Mouse (Mus musculus): ENCODE results near the gene Olfr8. TPM values are rescaled to one million over a fixed set of nuclear protein-coding genes. Genes with fewer than 3 reads are reported as not detected.
"Not testable (repeated sequence)": the region's sequence is repeated elsewhere in the genome, so short reads cannot be mapped to it uniquely, and the experiment has no call there.

Gene Olfr8
- polyA plus RNA-seq (2017; shearing (Covaris generic)) = not detected

DNA sequence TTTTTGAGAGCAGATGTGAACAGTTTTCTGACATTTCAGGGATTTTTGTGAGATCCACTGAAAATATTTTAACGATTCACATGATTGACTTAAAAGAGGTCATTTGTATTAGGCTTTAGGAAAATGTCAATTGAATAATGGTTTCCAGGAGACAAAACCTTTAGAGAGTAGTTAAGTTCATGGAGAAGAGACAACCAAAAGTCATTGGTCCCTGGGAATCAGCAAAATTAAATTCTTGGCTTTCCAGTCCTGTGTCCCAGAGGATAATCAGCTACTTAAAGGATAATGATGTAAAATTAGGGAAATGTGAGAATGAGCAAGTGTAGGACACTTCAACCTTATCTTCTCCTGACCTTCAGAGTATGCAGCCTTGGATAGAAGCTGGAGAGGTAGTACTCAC is at the start of gene Olfr8:
Gene Olfr8 (plus strand): TSS at position 301 of the 400 bp plus-strand sequence.
- not testable (repeated sequence) for ATAC-seq

DNA sequence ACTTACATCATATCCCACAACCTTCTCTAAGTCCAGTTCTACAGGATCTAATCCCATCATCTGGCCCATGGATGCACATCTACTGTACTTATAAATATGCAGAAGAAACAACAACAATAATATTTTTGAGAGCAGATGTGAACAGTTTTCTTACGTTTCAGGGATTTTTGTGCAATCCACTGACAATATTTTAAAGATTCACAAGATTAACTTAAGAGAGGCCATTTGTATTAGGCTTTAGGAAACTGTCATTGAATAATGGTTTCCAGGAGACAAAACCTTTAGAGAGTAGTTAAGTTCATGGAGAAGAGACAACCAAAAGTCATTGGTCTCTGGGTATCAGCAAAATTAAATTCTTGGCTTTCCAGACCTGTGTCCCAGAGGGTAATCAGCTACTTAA is 37.6 kb upstream of the Olfr8 start, which contains the start of gene Olfr1354:
Gene Olfr1354 (plus strand): TSS at position 301 of the 400 bp plus-strand sequence.
- not testable (repeated sequence) for ATAC-seq

DNA sequence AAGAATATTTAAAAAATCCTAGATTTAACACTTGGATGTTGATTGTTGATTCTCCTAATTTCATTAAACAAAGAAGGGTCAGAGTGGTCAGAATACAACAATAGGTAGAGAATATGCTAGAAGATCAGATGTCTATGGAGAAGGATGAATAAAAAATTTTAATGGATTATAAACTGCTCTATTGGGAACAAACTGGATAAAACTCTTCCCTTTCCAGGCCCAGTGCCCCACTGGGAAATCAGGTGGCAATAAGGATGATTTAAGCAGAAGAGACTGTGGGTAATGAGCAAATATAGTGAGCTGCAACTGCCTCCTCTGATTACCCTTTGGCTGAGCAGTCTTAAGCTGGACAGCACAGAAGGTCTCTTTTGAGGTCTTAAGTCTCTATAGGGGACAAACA is 12.6 kb downstream of the Olfr8 start, which contains the start of gene Olfr1353:
Gene Olfr1353 (plus strand): TSS at position 301 of the 400 bp plus-strand sequence.
- ATAC-seq = not testable (repeated sequence)

DNA sequence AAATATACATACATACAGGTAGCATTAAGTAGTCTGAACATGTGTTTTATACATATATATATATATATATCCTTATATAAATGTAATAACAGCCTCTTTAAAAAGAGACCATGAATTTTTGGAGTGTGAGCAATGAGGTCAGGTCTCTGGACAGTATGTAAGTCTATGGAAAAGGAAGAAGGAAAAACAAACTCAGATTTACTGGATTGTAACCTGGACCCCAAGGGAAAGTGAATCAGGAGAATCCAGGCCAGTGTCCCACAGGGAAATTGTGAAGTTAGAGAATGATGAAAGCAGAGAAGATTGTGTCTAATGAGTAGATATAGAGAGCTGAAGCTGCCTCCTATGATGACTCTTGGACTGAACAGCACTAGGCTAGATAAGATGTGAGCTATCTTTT is 30.3 kb downstream of the Olfr8 start, which contains the start of gene Olfr1352:
Gene Olfr1352 (plus strand): TSS at position 301 of the 400 bp plus-strand sequence.
- no peak for ATAC-seq

Other genes starting within 250 kb of the Olfr8 start
- gene Casp14, start 232.3 kb upstream of the Olfr8 start, polyA plus RNA-seq (2017; shearing (Covaris generic)) = not detected
- not detected for gene Ccdc105, start 197.6 kb upstream of the Olfr8 start, polyA plus RNA-seq (2017; shearing (Covaris generic))
- not detected for gene Slc1a6, start 170.1 kb upstream of the Olfr8 start, polyA plus RNA-seq (2017; shearing (Covaris generic))
- gene Olfr1356, start 98.5 kb upstream of the Olfr8 start, polyA plus RNA-seq (2017; shearing (Covaris generic)) = not detected
- not detected for gene Olfr1355, start 75.1 kb upstream of the Olfr8 start, polyA plus RNA-seq (2017; shearing (Covaris generic))
- gene Olfr1354, start 37.5 kb upstream of the Olfr8 start, polyA plus RNA-seq (2017; shearing (Covaris generic)) = not detected
- not detected for gene Olfr1353, start 12.7 kb downstream of the Olfr8 start, polyA plus RNA-seq (2017; shearing (Covaris generic))
- gene Olfr1352, start 30.4 kb downstream of the Olfr8 start, polyA plus RNA-seq (2017; shearing (Covaris generic)) = not detected
- not detected for gene Olfr1351, start 61.8 kb downstream of the Olfr8 start, polyA plus RNA-seq (2017; shearing (Covaris generic))
- gene Olfr57, start 78.1 kb downstream of the Olfr8 start, polyA plus RNA-seq (2017; shearing (Covaris generic)) = under 1 TPM in 1 of 2 experiments, not detected in 1; 0.42 TPM
- 10 to 100 TPM; 17.9 to 20.3 TPM for gene 2610008E11Rik, start 147.0 kb downstream of the Olfr8 start, polyA plus RNA-seq (2017; shearing (Covaris generic))
- not detected for gene Vmn2r80, start 198.1 kb downstream of the Olfr8 start, polyA plus RNA-seq (2017; shearing (Covaris generic))